Mouse (Mus musculus) midbrain, embryonic 13.5 days (tissue): ENCODE data around the gene Cemip. TPM values are rescaled to one million over a fixed set of nuclear protein-coding genes. Genes with fewer than 3 reads are reported as not detected.
"Not testable (repeated sequence)": the region's sequence is repeated elsewhere in the genome, so short reads cannot be mapped to it uniquely, and the experiment has no call there.

ENCODE experiments used
- ATAC-seq: fragments of 200-750 bp; cut with Nextera tagmentation; 2 replicates; pipeline ENCODE4 v1.8.0; 2017; ENCODE audit warnings: mild to moderate bottlenecking, moderate TSS enrichment, moderate library complexity
- H3K27ac ChIP-seq: fragments of 300-500 bp; sonication (generic); 2 replicates; pipeline ENCODE4 v1.5.1; 2015; ENCODE audit warnings: inconsistent platforms, mild to moderate bottlenecking, moderate library complexity
- H3K27me3 ChIP-seq: fragments of 300-500 bp; sonication (generic); 2 replicates; pipeline ENCODE4 v1.6.1; 2015; ENCODE audit warnings: mild to moderate bottlenecking, inconsistent platforms
- H3K36me3 ChIP-seq: fragments of 300-500 bp; sonication (generic); 2 replicates; pipeline ENCODE4 v1.6.1; 2015; ENCODE audit warnings: mild to moderate bottlenecking, inconsistent platforms
- H3K4me1 ChIP-seq: fragments of 300-500 bp; sonication (generic); replicated peaks from 2 replicates; pipeline ENCODE4 v1.6.1; 2015; ENCODE audit warnings: inconsistent platforms
- H3K4me2 ChIP-seq: fragments of 300-500 bp; sonication (generic); replicated peaks from 2 replicates; pipeline ENCODE4 v1.6.1; 2015; ENCODE audit warnings: moderate library complexity, mild to moderate bottlenecking, inconsistent platforms
- H3K4me3 ChIP-seq: fragments of 300-500 bp; sonication (generic); replicated peaks from 2 replicates; pipeline ENCODE4 v1.5.1; 2015; ENCODE audit warnings: mild to moderate bottlenecking, inconsistent platforms
- H3K9ac ChIP-seq: fragments of 300-500 bp; sonication (generic); replicated peaks from 2 replicates; pipeline ENCODE4 v1.6.1; 2015; ENCODE audit warnings: mild to moderate bottlenecking, inconsistent platforms
- H3K9me3 ChIP-seq: fragments of 300-500 bp; sonication (generic); 2 replicates; pipeline ENCODE4 v1.6.1; 2016; ENCODE audit warnings: mild to moderate bottlenecking, inconsistent platforms
- WGBS: fragments of 180-500 bp; shearing (Covaris S2); methylation state at CpG from one replicate; pipeline ENCODE4 v1.1.7; 2015; 5-methylcytosine and 5-hydroxymethylcytosine counted together
- polyA plus RNA-seq: library from polyadenylated mRNA; unstranded; fragments of >200 nt; fragmentation: Nextera tagmentation; extraction: Ambion mirVana; gene quantifications from 2 replicates; pipeline ENCODE4 v1.2.1, GENCODE M21; 2015

The Cemip gene
- polyA plus RNA-seq, 1 experiment from 2014 or later: 0.16 TPM

GRCm38 (mm10) chr7:83896077-83896740 is 190.1 kb downstream of the Cemip start:
- Histone ChIP-seq H3K9me3 (no peaks in the 10 kb centered on the region), H3K4me2 (no peak overlapping the region), H3K27ac (no peak overlapping the region), H3K4me3 (no peak overlapping the region), H3K36me3 (peaks cover 52% of the 10 kb centered on the region), H3K4me1 (peaks cover 22% of the 10 kb centered on the region), H3K27me3 (no peaks in the 10 kb centered on the region), H3K9ac (no peak overlapping the region)
- 97% methylated on average over 5 of the region's 5 CpGs for WGBS
- no peak for ATAC-seq

- H3K4me2 ChIP-seq: no peak overlapping the region
- no peak overlapping the region for H3K4me3 ChIP-seq
- no peak overlapping the region for H3K27ac ChIP-seq
- no peak for ATAC-seq
- H3K27me3 ChIP-seq: no peaks in the 10 kb centered on the region
- peaks cover 35% of the 10 kb centered on the region for H3K36me3 ChIP-seq
- WGBS: 92% methylated on average over 1 of the region's 1 CpGs
- H3K9me3 ChIP-seq: no peaks in the 10 kb centered on the region
- no peak overlapping the region for H3K9ac ChIP-seq
- H3K4me1 ChIP-seq: peaks cover 22% of the 10 kb centered on the region
Measured at GRCm38 (mm10) chr7:83894348-83894747, 192.0 kb downstream of the Cemip start.

GRCm38 (mm10) chr7:83892333-83892669 is 194.0 kb downstream of the Cemip start:
- Histone ChIP-seq H3K9ac (peak overlapping the region; percentile 81), H3K27me3 (no peaks in the 10 kb centered on the region), H3K9me3 (no peaks in the 10 kb centered on the region), H3K27ac (peak overlapping the region; percentile 88), H3K4me3 (peak overlapping the region; percentile 70), H3K4me1 (peaks cover 22% of the 10 kb centered on the region), H3K4me2 (peak overlapping the region; percentile 84), H3K36me3 (peaks cover 15% of the 10 kb centered on the region)
- ATAC-seq: no peak; the same call in 1 of the 2 replicates
- under 1% methylated on average over 21 of the region's 21 CpGs for WGBS

GRCm38 (mm10) chr7:83891433-83892332 is 194.6 kb downstream of the Cemip start:
- Histone ChIP-seq H3K4me1 (peaks cover 22% of the 10 kb centered on the region), H3K4me3 (peak overlapping the region; percentile 70), H3K9me3 (no peaks in the 10 kb centered on the region), H3K4me2 (peak overlapping the region; percentile 84), H3K27me3 (no peaks in the 10 kb centered on the region), H3K36me3 (peaks cover 11% of the 10 kb centered on the region), H3K27ac (peak overlapping the region; percentile 88), H3K9ac (peak overlapping the region; percentile 81)
- WGBS: 4% methylated on average over 42 of the region's 44 CpGs
- peak; percentile 99 for ATAC-seq

GRCm38 (mm10) chr7:83889946-83890345 is 196.4 kb downstream of the Cemip start:
- not testable (repeated sequence) for H3K4me3 ChIP-seq
- WGBS: 89% methylated on average over 5 of the region's 5 CpGs

GRCm38 (mm10) chr7:83889383-83889782 is 196.9 kb downstream of the Cemip start:
- ATAC-seq: no peak
- WGBS: 83% methylated on average over 3 of the region's 3 CpGs
- no peak overlapping the region for H3K27ac ChIP-seq
- H3K9me3 ChIP-seq: peaks cover 2% of the 10 kb centered on the region; the same call in 1 of the 2 replicates
- H3K4me3 ChIP-seq: no peak overlapping the region
- no peaks in the 10 kb centered on the region for H3K27me3 ChIP-seq
- no peak overlapping the region for H3K4me2 ChIP-seq
- peaks cover 26% of the 10 kb centered on the region for H3K4me1 ChIP-seq
- no peak overlapping the region for H3K9ac ChIP-seq
- H3K36me3 ChIP-seq: no peaks in the 10 kb centered on the region

More at GRCm38 (mm10) chr7:83889946-83890345, 196.4 kb downstream of the Cemip start:
- not testable (repeated sequence) for ATAC-seq, H3K36me3 ChIP-seq, H3K4me2 ChIP-seq, H3K9me3 ChIP-seq, H3K27me3 ChIP-seq, H3K9ac ChIP-seq, H3K27ac ChIP-seq
- H3K4me1 ChIP-seq: peaks cover 24% of the 10 kb centered on the region

- Histone ChIP-seq H3K4me2 (no peak overlapping the region), H3K9ac (no peak overlapping the region), H3K9me3 (peaks cover 2% of the 10 kb centered on the region; the same call in 1 of the 2 replicates), H3K36me3 (peaks cover 5% of the 10 kb centered on the region; the same call in 1 of the 2 replicates), H3K4me1 (peaks cover 23% of the 10 kb centered on the region), H3K4me3 (no peak overlapping the region), H3K27ac (no peak overlapping the region), H3K27me3 (no peaks in the 10 kb centered on the region)
- no peak for ATAC-seq
- 95% methylated on average over 6 of the region's 6 CpGs for WGBS
Measured at GRCm38 (mm10) chr7:83886366-83887129, 199.8 kb downstream of the Cemip start.

GRCm38 (mm10) chr7:83885835-83886234 is 200.5 kb downstream of the Cemip start:
- Histone ChIP-seq H3K9ac (no peak overlapping the region), H3K27ac (no peak overlapping the region), H3K4me3 (no peak overlapping the region), H3K27me3 (no peaks in the 10 kb centered on the region), H3K9me3 (peaks cover 2% of the 10 kb centered on the region; the same call in 1 of the 2 replicates), H3K4me1 (peaks cover 30% of the 10 kb centered on the region), H3K36me3 (peaks cover 5% of the 10 kb centered on the region; the same call in 1 of the 2 replicates), H3K4me2 (no peak overlapping the region)
- 93% methylated on average over 4 of the region's 4 CpGs for WGBS
- ATAC-seq: no peak

- H3K4me3 ChIP-seq: peak overlapping the region; percentile 78
- H3K27ac ChIP-seq: peak overlapping the region; percentile 87
- H3K9ac ChIP-seq: peak overlapping the region; percentile 92
- no peaks in the 10 kb centered on the region for H3K27me3 ChIP-seq
- WGBS: 43% methylated on average over 6 of the region's 6 CpGs
- peaks cover 5% of the 10 kb centered on the region; the same call in 1 of the 2 replicates for H3K36me3 ChIP-seq
- ATAC-seq: no peak
- H3K4me1 ChIP-seq: peaks cover 38% of the 10 kb centered on the region
- H3K4me2 ChIP-seq: peak overlapping the region; percentile 93
- H3K9me3 ChIP-seq: peaks cover 2% of the 10 kb centered on the region; the same call in 1 of the 2 replicates
Measured at GRCm38 (mm10) chr7:83884921-83885532, 201.3 kb downstream of the Cemip start.

- peak within 1 kb of the TSS; percentile 87 for H3K27ac ChIP-seq
- H3K4me3 ChIP-seq: peak within 1 kb of the TSS; percentile 78
- peaks cover 2% of the 10 kb centered on the region; the same call in 1 of the 2 replicates for H3K9me3 ChIP-seq
- WGBS: 0% methylated on average over 62 of the region's 69 CpGs
- peak within 1 kb of the TSS; percentile 93 for H3K4me2 ChIP-seq
- no peaks in the 10 kb centered on the region for H3K27me3 ChIP-seq
- peak within 1 kb of the TSS; percentile 92 for H3K9ac ChIP-seq
- peak; percentile 84 for ATAC-seq
- H3K4me1 ChIP-seq: peaks cover 47% of the 10 kb centered on the region
- H3K36me3 ChIP-seq: peaks cover 5% of the 10 kb centered on the region; the same call in 1 of the 2 replicates
Measured at GRCm38 (mm10) chr7:83884021-83884658, 202.2 kb downstream of the Cemip start, which contains the start of the genes Tlnrd1 and Mesd. TSS of gene Tlnrd1 (minus strand) at chr7:83884305. TSS of gene Mesd (plus strand) at chr7:83884466.
